Mouse (Mus musculus): Measurements from ENCODE around the gene Grin3b.

GRCm38 (mm10) chr10:80024229-80025043 lies 53.9 kb downstream of the Grin3b start:
- TF ChIP-seq CTCF (IDR thresholded peaks at IDR 0.05; ENCODE audit: control insufficient read depth, insufficient read depth, low read length), result no peak
- no peak for TF ChIP-seq POLR2A (IDR thresholded peaks at IDR 0.05; ENCODE audit: borderline replicate concordance, control insufficient read depth, low read depth, low read length)

All from bone marrow, adult 2 months (tissue).